Mouse (Mus musculus) liver, embryonic 11.5 days (tissue): ENCODE results near the gene Clybl. TPM values are rescaled to one million over a fixed set of nuclear protein-coding genes. Genes with fewer than 3 reads are reported as not detected.

Experiments used
- ATAC-seq: fragments of 200-750 bp; cut with Nextera tagmentation; replicated peaks from 2 replicates; pipeline ENCODE4 v1.8.0; 2017; ENCODE audit warnings: moderate number of reproducible peaks, mild to moderate bottlenecking, moderate TSS enrichment, moderate library complexity; ENCODE audit not compliant: low FRiP score
- DNase-seq: peaks from one replicate; pipeline ENCODE4 v3.0.0-alpha.2; 2017; ENCODE audit warnings: low spot score
- H3K27ac ChIP-seq: fragments of 300-500 bp; sonication (generic); 2 replicates; pipeline ENCODE4 v1.5.1; 2014; ENCODE audit warnings: mild to moderate bottlenecking, low read depth, low read length, control low read depth
- H3K27me3 ChIP-seq: fragments of 300-500 bp; sonication (generic); replicated peaks from 2 replicates; pipeline ENCODE4 v1.6.1; 2014; ENCODE audit warnings: low read length, mixed read lengths; ENCODE audit not compliant: control insufficient read depth, insufficient read depth
- H3K36me3 ChIP-seq: fragments of 300-500 bp; sonication (generic); 2 replicates; pipeline ENCODE4 v1.6.1; 2014; ENCODE audit warnings: mild to moderate bottlenecking, low read length, moderate library complexity, mixed read lengths; ENCODE audit not compliant: control insufficient read depth, insufficient read depth
- H3K4me1 ChIP-seq: fragments of 300-500 bp; sonication (generic); replicated peaks from 2 replicates; pipeline ENCODE4 v1.6.1; 2014; ENCODE audit warnings: low read length, mixed read lengths; ENCODE audit not compliant: control insufficient read depth, insufficient read depth
- H3K4me2 ChIP-seq: fragments of 300-500 bp; sonication (generic); 2 replicates; pipeline ENCODE4 v1.6.1; 2014; ENCODE audit warnings: mild to moderate bottlenecking, control low read depth, moderate library complexity
- H3K4me3 ChIP-seq: fragments of 300-500 bp; sonication (generic); 2 replicates; pipeline ENCODE4 v1.5.1; 2014; ENCODE audit warnings: low read depth, low read length, control low read depth
- H3K9ac ChIP-seq: fragments of 300-500 bp; sonication (generic); 2 replicates; pipeline ENCODE4 v1.6.1; 2014; ENCODE audit warnings: low read depth, low read length, control low read depth
- H3K9me3 ChIP-seq: fragments of 300-500 bp; sonication (generic); 2 replicates; pipeline ENCODE4 v1.6.1; 2016; ENCODE audit warnings: low read length, inconsistent platforms, mixed read lengths; ENCODE audit not compliant: control insufficient read depth
- WGBS: fragments of 180-500 bp; shearing (Covaris S2); extraction: QIAGEN DNeasy Blood & Tissue Kit; methylation state at CpG from one replicate; pipeline ENCODE4 v1.1.7; 2014; 5-methylcytosine and 5-hydroxymethylcytosine counted together
- polyA plus RNA-seq: library from polyadenylated mRNA; unstranded; fragments of >200 nt; fragmentation: Nextera tagmentation; extraction: Ambion mirVana; gene quantifications from 2 replicates; pipeline ENCODE4 v1.2.1, GENCODE M21; 2014

Clybl gene
- polyA plus RNA-seq: 44.4 and 48.3 TPM in 2 replicates

DNA sequence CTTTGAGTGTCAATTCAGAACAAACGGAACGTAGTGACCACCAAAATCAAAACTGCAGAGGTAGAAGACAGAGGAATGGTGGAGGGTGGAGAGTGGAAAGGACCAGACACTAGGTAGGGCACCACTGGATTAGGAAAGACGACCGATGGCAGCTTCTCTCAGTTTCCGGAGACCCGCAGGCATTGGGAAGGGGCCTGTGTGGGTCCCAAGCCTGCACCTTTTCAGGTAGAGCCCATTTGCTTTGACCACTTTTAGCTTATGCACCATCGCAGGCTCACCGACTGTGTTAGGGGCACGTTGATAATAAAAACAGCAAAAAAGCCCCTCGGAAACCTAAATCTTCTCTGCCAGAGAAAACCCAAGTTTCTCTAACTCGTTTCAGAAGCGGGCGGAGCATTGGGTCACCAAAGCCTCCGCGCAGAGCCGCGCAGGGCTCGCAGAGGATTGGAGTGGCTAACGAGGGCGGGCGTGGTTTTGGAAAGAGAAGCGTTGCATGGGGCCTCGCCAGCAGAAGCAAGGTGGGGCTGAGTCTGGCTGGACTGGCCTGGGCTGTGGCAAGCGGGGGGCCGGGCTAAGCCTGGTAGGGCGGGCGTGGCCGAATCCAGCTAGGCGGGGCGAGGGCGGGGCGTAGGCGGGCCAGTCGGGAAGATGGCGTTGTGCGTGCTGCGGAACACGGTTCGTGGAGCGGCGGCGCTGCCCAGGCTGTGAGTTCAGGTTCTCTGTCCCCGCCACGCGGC, at the start of gene Clybl:
Clybl (plus strand) TSS at position 627 of the 737 bp plus-strand sequence.
- H3K27ac ChIP-seq: peak within 1 kb of the TSS; percentile 82

DNA sequence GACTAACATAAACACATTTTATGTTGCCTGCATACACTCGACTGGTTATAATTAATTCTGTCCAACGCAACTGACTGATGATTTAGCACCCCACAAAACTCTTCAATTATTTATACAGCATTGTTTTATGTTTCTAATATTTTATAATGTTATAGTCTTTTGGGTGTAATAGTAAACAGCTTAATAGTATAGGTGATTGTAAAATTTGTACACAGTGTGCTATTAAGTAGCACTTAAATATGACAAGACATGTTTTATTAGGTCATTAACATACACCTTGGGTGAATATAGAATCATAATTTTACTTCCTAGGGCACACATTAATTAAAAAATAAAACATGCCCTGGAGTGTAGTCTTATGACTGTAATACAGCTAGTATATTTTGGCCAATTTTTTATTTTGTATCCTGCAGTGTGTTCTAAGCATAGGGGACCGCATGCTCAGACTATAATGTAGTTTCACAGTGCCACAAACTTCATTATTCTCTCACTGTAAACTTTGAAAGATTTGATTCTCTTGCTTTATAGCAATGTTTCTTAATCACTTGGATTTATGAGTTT, 45.1 kb upstream of the Clybl start:
- no peak for ATAC-seq
- Histone ChIP-seq H3K4me2 (no peak overlapping the region), H3K4me1 (no peaks in the 10 kb centered on the region), H3K27me3 (no peaks in the 10 kb centered on the region), H3K9ac (no peak overlapping the region), H3K4me3 (no peak overlapping the region), H3K36me3 (peaks cover 15% of the 10 kb centered on the region), H3K27ac (no peak overlapping the region), H3K9me3 (no peaks in the 10 kb centered on the region)
- WGBS: 91% methylated on average over 3 of the region's 3 CpGs
- no peak for DNase-seq

More for the DNA sequence above, at the start of gene Clybl:
- Histone ChIP-seq H3K9ac (peak within 1 kb of the TSS; percentile 79), H3K4me3 (peak within 1 kb of the TSS; percentile 74), H3K4me1 (peaks cover 16% of the 10 kb centered on the region), H3K27me3 (no peaks in the 10 kb centered on the region), H3K9me3 (no peaks in the 10 kb centered on the region), H3K36me3 (no peaks in the 10 kb centered on the region), H3K4me2 (peak within 1 kb of the TSS; percentile 80)
- DNase-seq (peak; percentile 99), ATAC-seq (peak; percentile 98)
- 4% methylated on average over 41 of the region's 45 CpGs for WGBS

DNA sequence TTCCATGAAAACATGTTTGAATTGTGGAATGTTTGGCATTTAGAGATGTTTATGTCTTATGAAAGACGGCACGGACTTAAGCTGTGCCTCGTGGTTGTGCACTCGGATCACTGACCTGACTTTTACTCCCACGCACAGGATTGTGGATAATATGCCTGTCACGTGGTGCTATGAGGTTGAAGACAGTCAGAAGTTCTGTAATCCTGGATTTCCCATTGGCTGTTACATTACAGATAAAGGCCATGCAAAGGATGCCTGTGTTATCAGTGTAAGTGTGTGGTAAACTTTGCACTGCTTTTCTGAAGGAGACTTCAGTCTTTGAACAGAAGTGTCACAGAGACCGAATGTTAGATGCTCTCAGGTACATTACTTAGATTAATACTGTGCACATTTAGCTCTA, 44.3 kb upstream of the Clybl start:
- H3K9ac ChIP-seq: no peak overlapping the region
- 68% methylated on average over 7 of the region's 7 CpGs for WGBS

DNA sequence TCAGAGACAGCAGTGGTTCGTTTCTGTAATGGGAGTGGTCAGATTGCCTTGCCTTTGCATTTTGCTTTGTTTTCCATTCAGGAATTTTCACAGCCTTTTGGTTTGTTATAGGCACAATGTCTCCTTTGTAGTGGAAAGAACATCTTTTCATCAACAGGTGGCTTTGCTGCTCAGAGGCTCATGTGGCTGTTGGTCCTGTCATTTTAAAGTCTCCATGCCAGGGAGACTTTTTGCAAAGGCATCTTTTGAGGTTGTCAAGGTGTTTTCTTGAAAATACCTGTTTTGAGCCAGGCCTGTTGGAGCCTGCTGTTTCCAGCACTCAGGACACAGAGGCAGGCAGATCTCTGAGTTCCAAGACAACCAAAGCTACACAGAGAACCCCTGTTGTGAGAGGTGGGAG, 41.4 kb upstream of the Clybl start:
- Histone ChIP-seq H3K4me1 (no peaks in the 10 kb centered on the region), H3K36me3 (peaks cover 15% of the 10 kb centered on the region), H3K4me3 (no peak overlapping the region), H3K27ac (no peak overlapping the region), H3K4me2 (no peak overlapping the region), H3K9me3 (no peaks in the 10 kb centered on the region), H3K27me3 (no peaks in the 10 kb centered on the region), H3K9ac (no peak overlapping the region)
- no peak for ATAC-seq
- DNase-seq: no peak
- WGBS: 78% methylated on average over 1 of the region's 1 CpGs

More for the DNA sequence above, 44.3 kb upstream of the Clybl start:
- Histone ChIP-seq H3K36me3 (peaks cover 16% of the 10 kb centered on the region), H3K4me2 (no peak overlapping the region), H3K27me3 (no peaks in the 10 kb centered on the region), H3K27ac (no peak overlapping the region), H3K9me3 (no peaks in the 10 kb centered on the region), H3K4me1 (no peaks in the 10 kb centered on the region), H3K4me3 (no peak overlapping the region)
- DNase-seq (no peak), ATAC-seq (no peak)

DNA sequence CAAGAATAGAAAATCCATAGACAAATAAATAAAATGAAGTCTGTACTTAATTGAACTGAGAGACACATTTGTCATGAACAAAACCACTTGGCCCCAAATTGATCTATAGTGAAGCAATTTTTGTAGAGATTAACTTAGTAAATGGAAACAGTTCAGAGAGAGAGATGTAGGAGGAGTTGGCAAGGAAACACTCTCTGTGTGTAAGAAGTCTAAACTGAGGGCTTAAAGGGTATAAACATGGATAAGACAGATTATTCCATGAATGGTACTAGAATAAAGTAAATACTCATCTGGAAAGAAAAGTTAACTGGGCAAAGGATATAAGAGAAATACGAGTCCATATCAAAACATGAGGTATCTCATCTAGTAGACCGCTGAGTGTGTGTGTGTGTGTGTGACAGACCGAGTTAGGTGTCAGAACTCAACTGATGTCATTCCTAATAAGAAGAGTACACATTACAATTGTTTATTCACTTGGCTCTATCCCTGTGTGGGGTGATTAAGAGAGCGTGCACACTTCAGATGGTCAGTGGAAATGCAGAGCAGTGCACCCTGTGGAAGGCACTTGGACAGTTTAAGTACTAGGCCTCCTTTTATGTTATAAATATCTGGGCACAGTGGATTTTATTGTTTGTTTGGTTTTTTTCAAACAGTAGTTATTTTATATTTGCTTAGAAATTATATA, 37.8 kb upstream of the Clybl start:
- DNase-seq (no peak), ATAC-seq (no peak)
- peaks cover 20% of the 10 kb centered on the region for H3K36me3 ChIP-seq
- no peak overlapping the region for H3K4me2 ChIP-seq
- no peak overlapping the region for H3K4me3 ChIP-seq
- 89% methylated on average over 4 of the region's 4 CpGs for WGBS
- no peak overlapping the region for H3K9ac ChIP-seq
- no peaks in the 10 kb centered on the region for H3K9me3 ChIP-seq
- no peaks in the 10 kb centered on the region for H3K4me1 ChIP-seq
- H3K27me3 ChIP-seq: no peaks in the 10 kb centered on the region
- H3K27ac ChIP-seq: no peak overlapping the region

DNA sequence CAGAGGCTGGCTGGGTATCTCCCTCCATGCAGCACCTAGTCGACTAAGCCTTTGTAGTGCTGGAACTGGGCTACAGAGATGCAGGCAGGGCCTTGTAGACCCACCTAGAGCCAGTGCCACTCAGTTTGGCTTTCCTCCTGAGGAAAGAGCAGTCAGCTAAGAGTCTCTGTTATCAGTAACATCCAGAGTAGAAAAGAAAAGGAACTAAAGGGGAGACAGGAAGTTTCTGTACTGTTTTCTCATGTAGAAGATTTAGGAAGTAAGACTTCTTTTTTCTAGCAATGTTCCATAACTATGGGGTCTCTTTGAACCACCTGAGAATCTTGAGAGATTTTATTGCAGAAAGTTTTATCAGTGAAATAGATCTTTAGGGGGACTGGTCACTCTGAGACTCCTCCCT, 36.1 kb upstream of the Clybl start:
- ATAC-seq (no peak), DNase-seq (no peak)
- H3K4me3 ChIP-seq: no peak overlapping the region
- WGBS: 31% methylated on average over 1 of the region's 1 CpGs
- peaks cover 13% of the 10 kb centered on the region for H3K36me3 ChIP-seq
- no peaks in the 10 kb centered on the region for H3K9me3 ChIP-seq
- H3K4me2 ChIP-seq: no peak overlapping the region
- H3K27ac ChIP-seq: no peak overlapping the region
- H3K27me3 ChIP-seq: no peaks in the 10 kb centered on the region
- H3K9ac ChIP-seq: no peak overlapping the region
- H3K4me1 ChIP-seq: no peaks in the 10 kb centered on the region

DNA sequence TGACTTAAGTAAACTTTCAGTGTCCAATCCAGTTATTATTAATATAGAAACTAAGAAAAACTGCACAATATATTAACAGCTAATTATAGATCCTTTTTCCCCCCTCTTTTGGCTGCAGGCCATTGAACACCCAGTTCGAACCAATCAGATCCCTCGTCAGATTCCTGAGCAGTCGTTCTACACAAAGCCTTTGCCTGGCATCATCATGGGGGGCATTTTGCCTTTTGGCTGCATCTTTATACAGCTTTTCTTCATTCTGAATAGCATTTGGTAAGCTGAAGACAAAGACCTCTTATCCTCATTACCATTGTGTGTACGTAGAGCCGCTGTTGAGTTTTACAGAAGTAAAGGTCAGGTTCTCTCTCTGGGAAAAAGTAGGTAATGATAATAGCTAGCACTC, 30.9 kb upstream of the Clybl start:
- Histone ChIP-seq H3K9ac (no peak overlapping the region), H3K36me3 (peaks cover 27% of the 10 kb centered on the region), H3K9me3 (no peaks in the 10 kb centered on the region), H3K27me3 (no peaks in the 10 kb centered on the region), H3K4me2 (no peak overlapping the region), H3K4me3 (no peak overlapping the region), H3K4me1 (no peaks in the 10 kb centered on the region), H3K27ac (no peak overlapping the region)
- WGBS: 91% methylated on average over 5 of the region's 5 CpGs
- ATAC-seq (no peak), DNase-seq (no peak)

DNA sequence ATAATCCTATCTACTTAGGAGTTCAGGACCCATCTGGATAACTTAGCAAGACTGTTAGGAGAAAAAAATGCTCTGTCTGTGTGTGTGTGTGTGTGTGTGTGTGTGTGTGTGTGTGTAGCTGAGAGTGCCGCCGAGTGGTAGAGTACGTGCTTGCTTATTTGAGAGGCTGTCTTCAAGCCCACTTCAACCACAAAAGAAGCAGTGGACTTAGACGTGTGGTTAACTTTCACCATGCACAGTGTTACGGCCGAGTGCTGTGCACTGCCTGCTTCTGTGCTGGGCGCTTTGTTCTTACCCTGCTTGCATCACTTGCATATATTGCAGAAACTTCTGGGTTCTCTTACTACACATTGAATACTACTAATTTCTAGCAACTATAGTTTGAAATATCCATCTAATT, 23.8 kb upstream of the Clybl start:
- H3K9me3 ChIP-seq: no peaks in the 10 kb centered on the region
- no peak for ATAC-seq
- H3K36me3 ChIP-seq: peaks cover 18% of the 10 kb centered on the region
- H3K9ac ChIP-seq: no peak overlapping the region
- no peak overlapping the region for H3K4me2 ChIP-seq
- no peak for DNase-seq
- WGBS: 83% methylated on average over 7 of the region's 7 CpGs
- no peaks in the 10 kb centered on the region for H3K27me3 ChIP-seq
- H3K27ac ChIP-seq: no peak overlapping the region
- no peaks in the 10 kb centered on the region for H3K4me1 ChIP-seq
- H3K4me3 ChIP-seq: no peak overlapping the region
